Mouse (Mus musculus): ENCODE measurements around the gene Dyrk3.
"Not testable (repeated sequence)": the region's sequence is repeated elsewhere in the genome, so short reads cannot be mapped to it uniquely, and the experiment has no call there.

Dyrk3 gene

DNA sequence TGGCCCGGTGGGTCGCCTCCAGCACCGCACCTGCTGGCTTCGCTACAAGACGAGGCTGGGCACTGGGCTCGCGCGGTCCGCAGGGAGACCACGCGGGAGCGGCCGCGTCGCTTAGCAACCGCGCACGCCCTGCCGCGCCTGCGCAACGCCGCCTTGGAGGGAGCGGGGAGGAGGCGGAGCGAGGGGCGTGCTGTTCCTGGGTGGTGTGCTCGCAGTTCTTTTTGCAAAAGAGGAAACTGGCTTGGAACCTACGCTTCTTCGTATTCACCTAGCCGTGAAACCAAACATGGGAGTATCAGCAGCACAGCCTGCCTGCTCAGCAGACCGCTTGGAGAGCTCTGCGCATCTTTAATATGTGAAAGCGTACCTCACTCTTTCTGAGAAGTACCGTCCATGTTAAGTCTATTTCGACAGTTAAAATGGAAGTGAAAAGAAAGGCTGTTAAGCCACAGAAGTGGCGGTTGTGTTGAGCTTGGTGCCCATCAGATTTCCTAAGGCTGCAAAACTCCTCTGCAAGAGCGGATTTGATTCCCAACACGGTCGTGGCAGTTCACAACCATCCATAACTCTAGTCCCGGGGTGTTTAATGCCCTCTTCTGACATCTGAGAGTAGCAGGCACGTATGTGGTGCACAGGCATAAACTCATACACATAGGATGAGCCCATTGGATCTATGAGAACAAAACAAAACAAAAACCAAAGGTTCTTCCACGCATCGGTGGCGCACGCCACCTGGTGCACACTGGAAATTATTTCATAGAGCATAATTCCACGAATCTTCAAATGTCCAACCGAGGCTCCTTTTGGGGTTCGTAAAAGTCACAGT lies at the start of gene Dyrk3:
Gene Dyrk3, minus strand, starts transcription at position 150 of the 826 bp plus-strand sequence.
- peak; percentile 79 for DNase-seq (ENCODE audit: low read depth, low spot score)

DNA sequence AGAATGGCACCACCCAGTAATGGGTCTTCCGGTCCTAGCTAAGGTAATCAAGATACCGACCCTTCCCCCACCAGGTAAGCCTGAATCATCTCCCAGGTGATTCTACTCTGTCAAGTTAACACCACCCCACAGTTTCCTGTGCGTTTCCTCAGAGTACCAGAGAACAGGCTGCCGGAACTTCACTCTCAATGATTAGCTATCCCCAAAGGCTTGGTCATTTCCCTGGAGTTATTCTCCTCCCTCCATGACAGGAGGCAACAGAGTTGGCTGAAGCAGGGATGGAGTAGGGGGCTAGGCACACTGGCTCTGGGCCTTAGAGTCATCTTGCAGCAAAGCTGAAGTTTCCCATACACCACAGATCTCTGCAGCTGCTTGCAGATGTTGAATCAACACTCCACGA lies 49.7 kb upstream of the Dyrk3 start:
- no peak for DNase-seq (ENCODE audit: low read depth, low spot score)

DNA sequence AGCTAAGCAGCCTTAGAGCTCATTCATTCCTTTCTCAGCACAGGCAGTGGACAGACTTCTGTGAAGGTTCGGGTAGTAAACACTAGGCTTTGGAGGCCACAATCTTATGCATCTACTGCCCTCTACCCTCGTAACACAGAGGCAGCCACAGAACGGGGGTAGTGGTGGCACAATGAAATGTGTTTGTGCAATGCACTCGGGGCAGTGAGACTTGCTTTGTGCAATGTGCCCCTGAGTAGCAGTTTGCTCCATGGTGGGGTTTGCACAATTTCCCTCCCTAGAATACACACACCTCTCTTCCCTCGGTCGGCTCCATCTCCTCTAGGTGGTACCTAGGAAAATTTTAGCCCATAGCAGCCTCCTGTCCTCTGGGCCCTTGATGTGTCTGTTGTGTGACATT lies 48.9 kb upstream of the Dyrk3 start:
- no peak for DNase-seq (ENCODE audit: low read depth, low spot score)

DNA sequence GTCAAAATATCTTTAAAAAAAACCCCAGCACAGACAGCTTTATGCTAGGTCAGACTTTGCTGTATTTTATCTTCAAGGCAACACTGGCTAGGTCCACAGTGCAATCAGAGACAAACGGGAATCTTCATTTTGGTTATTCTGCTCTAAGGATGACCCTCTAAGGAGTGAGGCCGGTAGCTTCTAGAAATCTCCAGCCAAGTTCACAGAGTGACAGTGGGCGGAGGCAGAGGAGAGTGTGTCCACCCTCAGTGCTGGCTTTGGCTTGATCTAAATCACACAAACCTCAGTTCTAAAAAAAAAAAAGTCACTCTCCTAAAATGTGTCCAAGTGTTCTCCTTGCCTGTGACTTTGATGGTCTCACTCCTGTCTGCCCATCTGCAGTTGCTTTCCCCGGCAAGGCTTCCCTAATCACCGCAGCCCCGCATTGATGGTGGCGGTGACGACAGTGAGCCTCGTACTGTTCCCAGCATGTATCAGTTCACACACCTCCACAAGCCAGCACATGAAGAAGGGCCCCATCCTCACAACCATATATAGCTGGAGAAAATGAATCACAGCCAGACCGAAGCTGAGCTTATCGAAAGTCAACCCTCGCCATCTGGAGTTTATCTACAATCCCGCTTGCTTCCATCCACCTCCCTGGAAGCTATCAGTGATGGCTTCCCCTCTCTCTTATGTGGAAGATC lies 47.8 kb upstream of the Dyrk3 start:
- DNase-seq (ENCODE audit: low read depth, low spot score) = no peak

DNA sequence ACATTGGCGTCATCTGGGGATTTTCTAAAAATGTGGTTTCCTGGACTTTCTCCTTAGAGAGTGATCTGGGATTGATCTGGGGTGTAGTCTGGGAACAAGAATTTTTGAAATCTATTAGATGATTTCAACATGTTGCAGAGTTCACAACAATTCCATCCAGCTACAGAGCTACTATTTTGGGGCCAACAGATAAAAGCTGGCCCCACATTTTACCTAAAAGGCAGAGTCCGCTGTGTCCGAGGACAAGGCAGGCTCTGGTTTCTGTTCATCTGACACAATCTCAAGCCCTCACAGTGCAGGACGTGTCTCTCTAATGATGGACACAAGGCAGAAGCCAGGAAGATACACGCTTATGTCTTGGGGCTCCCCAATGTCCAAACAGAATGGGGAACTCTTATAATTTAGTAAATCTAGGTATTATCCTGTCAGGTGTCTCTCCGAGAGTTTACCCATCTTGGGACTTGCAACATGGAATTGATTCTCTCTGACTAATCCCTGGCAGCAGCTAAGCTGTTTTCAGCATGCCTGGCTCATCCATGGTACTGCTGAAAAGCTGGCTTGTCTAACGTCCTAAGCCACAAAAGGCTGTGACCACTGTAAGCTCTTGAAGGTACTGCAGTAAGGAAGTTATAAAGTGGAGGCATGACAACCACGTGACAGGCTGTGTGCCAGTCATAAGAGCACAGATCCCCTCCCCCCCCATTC lies 47.0 kb upstream of the Dyrk3 start:
- DNase-seq (ENCODE audit: low read depth, low spot score) = peak; percentile 22

DNA sequence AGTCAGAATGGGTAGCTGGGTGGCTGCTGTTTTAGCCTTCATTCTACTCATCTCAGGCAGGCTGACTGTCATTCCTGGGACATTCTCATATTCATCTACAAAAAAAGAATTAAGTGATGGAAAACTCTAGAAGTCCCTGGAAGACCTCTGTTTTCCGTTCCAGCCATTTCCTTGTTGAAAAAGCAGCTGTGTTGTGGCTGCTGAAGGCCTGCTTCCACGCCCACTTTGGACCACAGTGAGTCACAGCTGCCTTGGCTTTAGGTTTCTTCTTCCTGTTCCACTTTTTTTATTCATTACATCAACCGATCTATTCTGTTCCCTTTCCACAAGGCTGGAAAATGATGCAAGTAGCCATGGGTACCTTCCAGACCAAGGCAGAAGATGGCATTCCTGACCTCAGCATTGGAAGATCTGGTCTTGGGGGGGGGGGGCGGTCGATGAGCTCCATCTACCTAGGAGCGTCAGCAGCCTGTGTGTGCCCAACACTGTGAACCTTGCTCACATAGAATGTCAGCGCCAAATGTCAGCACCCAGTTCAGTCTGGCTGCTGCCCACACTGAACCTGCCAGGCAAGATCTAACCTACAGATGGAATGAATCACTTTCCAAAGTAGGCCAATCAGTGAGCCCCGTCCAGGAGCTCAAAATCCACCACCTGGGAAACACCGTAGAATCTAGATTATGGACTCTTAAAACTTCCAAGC lies 46.3 kb upstream of the Dyrk3 start:
- DNase-seq (ENCODE audit: low read depth, low spot score) = no peak

DNA sequence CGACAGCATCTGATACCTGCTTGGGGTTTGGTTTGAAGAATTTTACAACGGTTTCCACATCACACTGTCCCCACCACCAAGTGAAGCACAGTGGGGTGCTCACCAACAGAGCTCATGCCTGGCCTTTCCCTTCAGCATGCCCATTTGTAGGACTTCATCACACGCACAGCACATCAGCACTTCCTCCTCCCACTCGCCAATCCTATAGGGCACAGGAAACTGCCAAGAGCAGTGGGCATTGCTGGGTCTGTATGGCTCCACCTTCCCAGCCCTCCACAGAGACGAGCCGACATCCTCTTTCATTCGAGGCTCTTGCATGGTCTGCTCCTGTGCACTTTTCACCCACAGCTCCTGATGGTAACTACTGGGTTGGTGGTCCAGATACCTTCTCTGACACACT lies 45.1 kb upstream of the Dyrk3 start:
- DNase-seq (ENCODE audit: low read depth, low spot score) = no peak

DNA sequence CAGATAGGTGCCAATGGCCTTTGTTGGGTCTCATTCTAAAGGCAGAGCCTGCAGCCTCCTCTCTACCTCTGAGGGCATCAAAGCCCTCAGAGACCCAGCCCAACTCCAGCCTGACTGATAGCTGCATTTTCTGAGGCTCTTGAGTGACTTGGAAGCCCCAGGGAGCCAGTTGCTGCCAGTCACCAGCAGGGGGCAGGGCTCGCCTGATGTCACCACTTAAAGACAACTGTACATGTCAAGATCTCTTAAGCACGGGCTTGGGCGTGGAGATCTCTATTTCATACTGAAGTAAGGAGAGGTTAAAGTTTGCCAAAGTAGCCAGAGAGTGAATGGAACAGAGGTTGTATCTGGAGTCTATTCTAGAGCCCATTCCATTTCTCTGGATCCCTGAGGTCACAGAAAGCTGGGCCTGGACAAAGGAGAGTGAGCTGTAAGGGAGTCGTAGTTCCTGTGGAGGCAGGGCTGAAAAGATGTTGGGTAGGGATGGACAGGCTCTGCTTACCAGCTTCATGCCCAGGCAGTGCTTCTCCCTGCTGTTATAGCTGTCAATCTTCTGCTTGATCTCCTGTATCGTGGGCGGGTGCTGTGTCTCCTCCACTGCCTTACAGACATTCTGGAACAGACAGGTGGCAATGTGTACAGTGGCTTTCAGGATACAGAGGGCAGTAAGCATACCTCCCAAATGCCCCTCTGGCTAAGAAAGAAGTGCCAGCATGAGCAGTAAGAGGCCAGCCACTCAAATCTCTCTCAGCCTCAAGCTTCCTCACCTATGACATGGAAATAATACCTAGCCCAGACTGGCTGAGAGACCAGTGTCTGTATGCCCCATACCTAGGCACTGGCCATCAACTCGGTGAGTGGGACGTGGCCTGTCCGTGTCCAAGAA lies 43.7 kb upstream of the Dyrk3 start:
- peak; percentile 37 for DNase-seq (ENCODE audit: low read depth, low spot score)

DNA sequence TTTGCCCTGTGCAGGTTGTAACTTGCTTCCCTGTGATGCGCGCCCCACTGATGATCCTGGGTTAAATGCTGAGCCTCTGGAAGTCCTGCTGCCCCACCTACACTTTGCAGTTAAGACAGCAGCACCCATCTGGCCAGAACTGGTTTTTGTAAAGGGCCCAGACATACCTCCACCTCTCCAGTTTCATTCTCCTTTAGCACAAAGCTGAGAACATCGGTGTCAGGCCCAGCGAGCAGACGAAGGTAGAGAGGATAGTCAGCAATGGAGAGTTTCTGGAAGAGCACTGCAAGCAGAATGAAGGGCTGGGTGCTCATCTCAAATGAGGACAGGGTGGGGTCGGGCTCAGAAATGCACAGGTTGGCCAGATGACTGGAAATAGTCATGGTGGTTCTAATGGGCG lies 42.2 kb upstream of the Dyrk3 start:
- DNase-seq (ENCODE audit: low read depth, low spot score) = no peak

DNA sequence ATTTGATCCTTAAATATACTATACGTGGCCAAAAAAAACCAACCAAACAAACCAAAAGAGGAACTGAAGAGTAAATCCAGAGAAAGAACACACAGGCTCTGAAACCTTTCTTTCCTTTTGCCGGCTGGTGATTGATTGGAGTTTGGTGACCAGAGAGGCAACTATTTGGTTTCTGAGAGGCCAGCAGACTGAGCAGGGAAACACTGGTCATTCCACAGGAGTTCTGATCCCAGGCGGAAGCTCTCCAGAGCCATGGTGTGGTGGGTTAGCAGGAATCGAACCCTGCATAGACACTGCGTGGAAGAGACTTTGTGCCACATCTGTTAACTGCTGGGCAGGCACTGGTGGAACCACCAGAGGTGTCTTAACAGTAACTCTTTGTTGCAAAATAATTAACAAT lies 39.9 kb upstream of the Dyrk3 start:
- DNase-seq (ENCODE audit: low read depth, low spot score) = no peak

DNA sequence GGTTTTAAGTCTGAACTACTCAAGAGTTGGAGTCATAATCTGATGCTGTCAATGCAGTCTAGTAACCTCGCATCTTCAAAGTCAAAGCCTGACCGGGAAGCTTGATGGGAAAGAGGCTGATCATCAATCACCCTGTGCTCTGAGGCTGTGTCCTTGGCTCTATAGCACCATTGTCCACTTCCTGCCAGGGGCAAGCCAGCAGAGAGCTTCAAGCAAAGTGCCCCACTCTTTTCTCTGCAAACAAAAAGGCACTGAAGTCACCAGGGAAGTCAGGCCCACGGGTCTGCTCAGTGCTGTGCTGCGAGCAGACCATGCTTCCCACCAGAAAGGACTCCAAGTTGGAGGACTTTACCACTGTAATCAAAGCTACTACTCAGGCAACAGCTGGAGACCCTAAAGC lies 39.1 kb upstream of the Dyrk3 start:
- DNase-seq (ENCODE audit: low read depth, low spot score) = no peak

DNA sequence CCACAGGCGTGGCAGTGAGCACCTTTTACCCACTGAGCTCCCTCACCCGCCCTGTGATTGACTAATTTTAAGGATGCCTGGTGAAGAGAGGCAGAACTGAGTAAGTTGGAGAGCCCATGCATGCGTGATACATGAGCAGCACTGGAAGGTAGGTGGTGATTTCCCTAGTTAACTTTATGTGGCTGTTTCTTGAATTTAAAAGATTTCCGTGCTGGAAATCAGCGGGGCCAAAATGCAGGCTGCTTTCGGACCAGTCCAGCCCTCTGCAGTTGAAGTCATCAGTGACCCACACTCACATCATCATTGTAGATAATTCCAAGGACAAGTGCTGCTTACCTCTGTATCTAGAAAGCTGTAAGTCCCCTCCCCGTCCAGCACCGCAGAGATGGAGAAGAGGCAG lies 37.7 kb upstream of the Dyrk3 start:
- DNase-seq (ENCODE audit: low read depth, low spot score) = no peak

DNA sequence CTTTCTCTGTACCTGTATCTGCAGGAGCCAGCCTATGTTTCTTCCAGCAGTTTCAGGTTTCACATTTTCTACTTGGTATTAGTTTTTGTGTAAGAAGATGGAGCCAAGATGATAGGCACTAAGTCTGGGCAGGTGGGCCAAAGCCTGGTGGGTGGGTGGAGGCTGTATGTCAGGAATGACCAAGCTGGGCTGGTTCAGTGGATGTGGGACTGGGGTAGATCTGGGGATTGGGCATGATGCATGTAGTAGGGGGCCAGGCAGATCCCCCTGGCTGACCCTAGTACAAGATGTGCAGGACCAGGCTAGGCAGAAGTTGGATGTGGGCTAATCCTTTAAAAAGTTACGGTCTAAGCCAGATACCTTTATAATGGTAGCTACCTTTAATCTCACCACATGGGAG lies 37.0 kb upstream of the Dyrk3 start:
- DNase-seq (ENCODE audit: low read depth, low spot score) = no peak

DNA sequence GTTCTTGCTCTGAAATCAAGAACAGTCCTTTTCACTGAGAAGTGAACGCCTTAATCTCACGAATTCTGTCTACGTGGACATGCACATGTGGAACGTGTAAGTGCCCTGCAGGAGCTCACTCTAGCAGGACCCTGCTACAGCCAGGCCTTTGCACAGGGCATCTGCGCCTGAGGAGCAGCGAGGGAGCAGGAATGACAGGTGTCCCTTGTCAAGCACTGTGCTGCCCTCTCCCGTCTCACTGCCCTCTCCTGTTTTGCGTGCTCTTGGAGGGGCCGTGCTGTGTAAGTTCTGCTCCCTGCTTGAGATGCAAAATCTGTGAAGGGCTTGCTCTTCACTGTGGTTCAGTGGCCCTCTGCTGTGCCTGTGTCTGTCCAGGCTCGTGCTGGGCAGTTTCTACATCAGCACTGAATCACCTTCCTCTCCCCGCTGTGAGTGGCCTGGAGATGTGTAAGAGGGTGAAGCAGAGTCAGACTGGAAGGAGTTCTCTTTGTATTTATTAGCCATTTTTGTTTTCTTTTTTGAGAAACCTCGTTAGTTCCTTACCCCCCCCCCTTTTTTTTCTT lies 36.2 kb upstream of the Dyrk3 start:
- DNase-seq (ENCODE audit: low read depth, low spot score) = no peak

DNA sequence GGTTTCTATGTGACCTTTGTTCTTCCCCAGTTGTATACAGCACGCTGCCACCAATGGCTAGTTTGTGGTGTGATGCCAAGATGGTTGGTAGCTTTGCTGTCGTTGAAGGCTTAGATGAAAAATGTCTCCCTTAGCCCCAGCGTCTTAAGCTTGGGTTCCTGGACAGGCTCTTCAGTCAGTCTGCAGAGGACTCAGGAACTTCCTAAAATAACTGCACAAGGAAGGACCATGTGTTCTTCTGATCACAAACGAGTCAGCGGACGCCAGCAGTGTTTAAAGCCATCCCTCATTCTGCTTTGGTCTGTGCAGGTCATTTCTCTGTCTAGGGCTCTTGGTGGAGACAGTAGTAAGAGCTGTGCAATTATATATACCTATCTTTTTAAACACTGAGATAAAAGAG lies 35.7 kb upstream of the Dyrk3 start:
- DNase-seq (ENCODE audit: low read depth, low spot score) = no peak

DNA sequence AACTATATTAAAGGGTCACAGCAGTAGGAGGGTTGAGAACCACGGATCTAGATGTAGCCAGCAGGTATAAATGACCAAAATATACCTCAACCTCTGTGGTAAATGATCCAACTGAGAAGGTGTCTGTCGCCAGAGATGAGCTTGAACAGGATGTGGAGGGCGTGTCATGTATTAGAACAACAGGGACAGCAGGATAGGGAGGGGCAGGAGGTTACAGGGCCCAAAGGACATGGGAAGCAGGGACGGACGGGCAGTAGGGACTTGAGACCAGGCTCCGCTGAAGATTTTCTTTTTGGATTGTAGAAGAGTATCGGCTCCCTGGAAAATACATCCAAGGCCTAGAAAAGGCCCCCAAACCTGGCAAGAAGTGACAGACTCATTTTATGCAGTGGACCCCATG lies 34.9 kb upstream of the Dyrk3 start:
- no peak for DNase-seq (ENCODE audit: low read depth, low spot score)

DNA sequence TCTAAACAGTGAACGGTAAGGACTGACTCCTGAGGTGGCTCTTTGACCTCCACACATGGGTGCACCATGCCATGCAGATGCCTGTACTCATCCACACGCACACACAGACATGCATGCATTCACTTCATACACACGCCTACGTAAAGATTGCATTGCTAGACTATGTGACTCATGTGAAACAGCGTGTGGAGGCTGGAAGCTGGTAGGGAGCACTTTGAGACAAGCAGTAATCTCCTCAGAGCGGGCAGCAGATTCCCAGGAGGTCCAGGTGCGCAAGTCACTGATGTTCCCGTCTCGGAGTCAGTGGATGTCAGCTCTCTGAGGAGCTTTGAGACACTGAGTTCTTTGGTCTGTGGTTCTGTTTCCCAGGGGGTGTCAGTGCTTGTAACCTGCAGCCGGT lies 29.5 kb upstream of the Dyrk3 start:
- no peak for DNase-seq (ENCODE audit: low read depth, low spot score)

DNA sequence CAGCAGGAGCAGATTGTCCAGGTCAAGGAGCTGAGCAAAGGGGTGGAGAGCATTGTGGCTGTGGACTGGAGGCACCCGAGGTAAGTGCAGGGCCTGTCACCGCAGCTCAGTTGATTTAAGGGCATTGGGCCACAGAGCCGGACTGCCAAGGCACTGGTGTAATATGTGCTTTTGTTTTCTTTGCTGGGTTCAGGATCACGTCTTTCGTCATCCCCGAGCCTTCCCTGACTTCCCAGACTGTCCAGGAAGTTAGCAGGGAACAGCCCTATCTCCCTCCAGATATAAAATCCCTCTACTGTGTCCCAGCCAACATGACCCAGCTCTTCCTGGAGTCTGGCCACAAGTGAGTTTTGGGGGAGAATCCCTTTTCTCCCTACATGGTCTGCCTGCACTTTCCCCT lies 26.3 kb upstream of the Dyrk3 start:
- no peak for DNase-seq (ENCODE audit: low read depth, low spot score)

DNA sequence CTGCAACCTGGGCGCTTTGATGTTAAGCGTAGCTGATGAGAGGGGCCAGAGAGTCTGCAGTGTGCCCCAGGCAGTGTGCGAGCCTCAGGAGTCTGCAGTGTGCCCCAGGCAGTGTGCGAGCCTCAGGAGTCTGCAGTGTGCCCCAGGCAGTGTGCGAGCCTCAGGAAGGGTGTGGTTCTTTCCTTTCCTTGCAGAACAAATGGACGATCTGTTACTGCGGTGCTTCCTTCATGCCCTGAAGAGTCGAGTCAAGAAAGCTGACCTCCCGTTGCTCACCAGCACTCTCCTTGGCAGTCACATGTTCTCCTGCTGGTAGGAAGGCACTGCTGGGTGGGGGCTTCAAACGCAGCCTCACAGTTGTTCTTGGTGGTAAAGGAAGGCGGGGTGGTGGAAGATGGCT lies 23.0 kb upstream of the Dyrk3 start:
- DNase-seq (ENCODE audit: low read depth, low spot score) = no peak

DNA sequence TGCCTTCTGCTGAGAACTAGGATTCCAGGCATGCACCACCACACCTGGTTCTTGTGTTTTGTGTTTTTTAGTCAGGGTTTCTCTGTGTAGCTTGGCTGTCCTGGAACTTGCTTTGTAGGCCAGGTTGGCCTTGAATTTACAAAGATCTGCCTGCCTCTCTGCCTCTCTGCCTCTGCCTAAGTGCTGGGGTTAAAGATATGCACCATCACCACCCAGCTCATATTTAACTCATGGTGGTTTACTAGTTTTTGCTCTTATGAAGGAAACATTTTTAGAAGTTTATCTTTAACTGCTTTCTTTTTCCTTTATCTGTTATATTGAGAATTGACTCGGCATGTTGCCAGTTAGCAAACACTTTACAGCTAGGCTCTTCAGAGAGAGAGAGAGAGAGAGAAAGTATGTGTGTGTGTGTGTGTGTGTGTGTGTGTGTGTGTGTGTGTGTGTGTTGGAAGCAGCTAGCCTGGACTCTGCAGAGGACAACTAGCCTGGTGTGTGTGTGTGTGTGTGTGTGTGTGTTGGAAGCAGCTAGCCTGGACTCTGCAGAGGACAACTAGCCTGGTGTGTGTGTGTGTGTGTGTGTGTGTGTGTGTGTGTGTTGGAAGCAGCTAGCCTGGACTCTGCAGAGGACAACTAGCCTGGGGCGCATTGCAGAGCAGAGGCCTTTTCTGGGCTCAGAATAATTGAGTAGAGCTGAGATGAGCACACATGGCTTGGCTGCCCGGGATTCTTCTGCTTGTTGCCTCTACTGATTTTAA lies 21.6 kb upstream of the Dyrk3 start:
- not testable (repeated sequence) for DNase-seq (ENCODE audit: low read depth, low spot score)

Measured in retina, adult 2 months (tissue).